Mouse (Mus musculus) CH12F3 (cell line): ENCODE measurements at regions not wholly inside any gene's neighbourhood (a gene's known extent, or its start where the extent isn't known, plus 50 kb on each side); places are given as distances from the start of the nearest gene placed in this dataset.

Experiments used
- in situ Hi-C: fragments of 300-500 bp; cut with MboI; formaldehyde crosslinking; loops from 2 replicates; pipeline ENCODE4 v1.14.3; 2020; ENCODE audit warnings: low sequenced_read_pairs

DNA sequence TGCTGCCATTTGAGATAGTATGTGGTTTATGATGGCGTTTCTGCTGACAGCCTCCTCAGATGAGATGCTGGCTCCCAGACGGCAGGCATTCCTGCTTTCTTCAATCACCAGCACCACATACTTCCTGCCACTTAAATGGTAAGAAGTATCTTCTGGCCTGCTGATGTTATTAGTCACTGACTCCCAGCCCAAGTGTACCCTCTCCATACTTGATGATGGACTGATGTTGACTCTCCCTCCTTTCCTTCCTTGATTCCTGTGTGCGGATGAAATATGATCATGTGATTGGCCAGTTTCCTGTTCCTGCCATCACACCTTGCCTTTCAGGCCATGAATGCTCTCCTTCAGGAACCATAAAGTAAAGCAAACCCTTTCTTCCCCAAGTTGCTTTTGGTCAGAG is 50.8 kb upstream of the Rpl10-ps3 start:
- in situ Hi-C loops, result no loop called here

GRCm38 (mm10) chr9:50396051-50396450 is 51.3 kb upstream of the Rpl10-ps3 start:
- in situ Hi-C loops, result no loop called here

- in situ Hi-C loops, result no loop called here
These were observed 63.6 kb upstream of the Rpl10-ps3 start for GRCm38 (mm10) chr9:50408396-50408795.

GRCm38 (mm10) chr9:50408845-50409244 is 64.1 kb upstream of the Rpl10-ps3 start:
- in situ Hi-C loops, result no loop called here

- in situ Hi-C loops, result no loop called here
These were observed 68.2 kb upstream of the Rpl10-ps3 start for GRCm38 (mm10) chr9:50412986-50413385.

DNA sequence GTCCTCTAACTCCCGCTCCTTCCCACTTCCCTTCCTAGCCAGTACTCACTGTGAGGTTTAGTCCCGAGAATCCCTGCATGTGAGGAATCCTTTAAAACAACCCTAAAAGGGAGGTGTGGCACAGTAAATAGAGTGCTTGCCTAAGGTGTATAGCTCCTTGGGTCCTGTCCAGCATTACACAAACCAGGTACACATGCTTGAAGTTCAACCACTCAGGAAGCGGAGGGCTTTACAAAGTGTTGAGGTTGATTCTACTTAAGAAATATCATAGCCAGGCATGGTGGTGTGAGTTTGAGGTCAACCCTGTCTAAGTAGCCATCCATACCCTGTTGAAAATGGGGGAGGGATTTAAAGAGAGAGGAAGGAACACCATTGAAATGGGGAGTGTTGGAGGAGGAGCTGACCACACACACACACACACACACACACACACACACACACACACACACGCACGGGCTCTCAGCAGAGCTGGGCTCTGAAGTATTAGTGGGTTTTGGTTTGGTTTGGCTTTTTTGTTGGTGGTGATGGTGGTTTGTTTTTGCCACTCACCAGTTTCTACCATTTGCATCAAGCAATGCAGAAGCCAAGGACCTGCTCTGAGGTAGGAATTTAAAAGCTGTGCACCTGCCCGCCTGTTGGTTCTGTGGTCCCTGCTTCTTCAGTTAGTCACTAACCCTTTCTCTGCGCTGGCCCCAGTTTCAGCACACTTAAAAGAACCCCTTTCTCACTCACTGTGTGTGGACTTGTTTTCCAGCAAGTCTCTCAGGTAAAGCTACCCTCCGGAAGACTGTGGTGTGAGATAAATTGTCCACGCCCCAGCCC is 69.0 kb upstream of the Rpl10-ps3 start:
- in situ Hi-C loops, result no loop called here

GRCm38 (mm10) chr9:50414796-50415340 is 70.1 kb upstream of the Rpl10-ps3 start:
- in situ Hi-C loops, result no loop called here

GRCm38 (mm10) chr9:50416677-50417076 is 71.9 kb upstream of the Rpl10-ps3 start:
- in situ Hi-C loops, result no loop called here

- in situ Hi-C loops, result no loop called here
These were observed 73.3 kb upstream of the Plet1 start for GRCm38 (mm10) chr9:50421061-50421460.

- in situ Hi-C loops, result no loop called here
These were observed 72.6 kb upstream of the Plet1 start for GRCm38 (mm10) chr9:50421572-50422285.

DNA sequence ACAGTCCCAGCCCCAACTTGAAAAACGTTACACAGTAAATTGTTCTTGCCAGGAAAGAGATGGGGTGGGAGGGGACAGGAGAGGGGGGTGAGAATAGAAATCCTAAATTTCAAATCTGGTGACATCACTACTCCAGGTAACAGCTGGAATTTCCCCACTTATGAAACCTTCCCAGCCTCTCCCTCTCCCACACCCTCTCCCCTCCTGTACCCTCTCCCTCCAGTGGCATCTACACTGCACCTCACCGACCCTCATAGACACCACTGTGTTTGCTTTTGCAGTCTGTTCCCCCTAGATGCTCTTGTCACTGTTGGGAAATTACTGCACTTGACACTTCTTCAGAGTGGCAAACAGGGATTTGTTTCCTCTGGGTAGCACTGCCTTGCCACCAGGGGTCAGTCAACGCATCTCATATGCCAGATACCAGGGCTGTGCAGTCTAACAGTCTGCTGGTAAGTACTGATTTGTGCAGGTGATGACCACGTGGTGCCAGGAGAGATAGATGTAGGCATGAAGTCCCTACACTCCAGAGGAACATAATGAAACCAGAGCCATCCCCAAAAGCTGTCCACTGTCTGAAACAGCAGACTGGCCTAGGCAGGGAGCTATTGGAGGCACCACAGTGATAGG is 68.3 kb upstream of the Plet1 start:
- in situ Hi-C loops, result no loop called here

DNA sequence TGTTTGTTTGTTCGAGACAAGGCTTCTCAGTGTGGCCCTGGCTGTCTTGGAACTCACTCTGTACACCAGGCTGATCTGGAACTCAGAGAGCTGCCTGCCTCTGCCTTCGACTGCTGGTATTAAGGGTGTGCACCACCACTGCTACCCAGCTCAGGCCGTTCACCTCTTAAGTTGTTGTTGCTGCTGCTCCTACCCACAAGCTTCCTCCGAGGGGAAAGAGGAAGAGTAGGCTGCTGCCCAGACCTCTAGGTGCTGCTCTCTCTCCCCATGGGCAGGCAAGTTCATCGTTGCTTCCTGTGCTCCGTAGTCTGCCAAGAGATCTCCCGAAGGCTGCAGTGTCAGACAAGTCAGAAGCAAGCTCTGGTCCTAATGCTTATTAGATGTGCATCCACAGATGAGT is 64.2 kb upstream of the Plet1 start:
- in situ Hi-C loops, result loop anchor here (10.0 kb wide), 1 partner anchor 95 kb away; no protein-coding TSS in a partner anchor

DNA sequence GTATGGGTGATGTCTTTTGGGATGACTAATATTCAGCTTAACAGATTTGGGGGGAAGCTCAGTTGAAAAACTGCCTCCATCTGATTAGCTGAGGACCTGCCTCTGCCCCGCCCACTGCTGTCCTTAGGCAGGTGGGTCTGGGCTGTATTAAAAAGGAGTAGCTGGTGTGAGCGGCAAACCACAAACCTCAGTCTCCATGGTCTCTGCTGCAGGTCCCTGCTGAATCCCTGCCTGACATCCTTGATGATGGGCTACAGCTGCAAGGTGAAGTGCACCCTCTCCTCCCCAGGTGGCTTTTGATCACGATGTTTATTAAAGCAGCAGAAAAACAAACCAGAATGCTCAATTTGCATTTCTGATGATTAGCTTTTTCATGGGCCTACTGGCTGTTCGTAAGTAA is 60.8 kb upstream of the Plet1 start:
- in situ Hi-C loops, result loop anchor here (10.0 kb wide), 1 partner anchor 99 kb away; no protein-coding TSS in a partner anchor

GRCm38 (mm10) chr9:50433978-50434377 is 60.3 kb upstream of the Plet1 start:
- in situ Hi-C loops, result loop anchor here (10.0 kb wide), 1 partner anchor 99 kb away; no protein-coding TSS in a partner anchor

DNA sequence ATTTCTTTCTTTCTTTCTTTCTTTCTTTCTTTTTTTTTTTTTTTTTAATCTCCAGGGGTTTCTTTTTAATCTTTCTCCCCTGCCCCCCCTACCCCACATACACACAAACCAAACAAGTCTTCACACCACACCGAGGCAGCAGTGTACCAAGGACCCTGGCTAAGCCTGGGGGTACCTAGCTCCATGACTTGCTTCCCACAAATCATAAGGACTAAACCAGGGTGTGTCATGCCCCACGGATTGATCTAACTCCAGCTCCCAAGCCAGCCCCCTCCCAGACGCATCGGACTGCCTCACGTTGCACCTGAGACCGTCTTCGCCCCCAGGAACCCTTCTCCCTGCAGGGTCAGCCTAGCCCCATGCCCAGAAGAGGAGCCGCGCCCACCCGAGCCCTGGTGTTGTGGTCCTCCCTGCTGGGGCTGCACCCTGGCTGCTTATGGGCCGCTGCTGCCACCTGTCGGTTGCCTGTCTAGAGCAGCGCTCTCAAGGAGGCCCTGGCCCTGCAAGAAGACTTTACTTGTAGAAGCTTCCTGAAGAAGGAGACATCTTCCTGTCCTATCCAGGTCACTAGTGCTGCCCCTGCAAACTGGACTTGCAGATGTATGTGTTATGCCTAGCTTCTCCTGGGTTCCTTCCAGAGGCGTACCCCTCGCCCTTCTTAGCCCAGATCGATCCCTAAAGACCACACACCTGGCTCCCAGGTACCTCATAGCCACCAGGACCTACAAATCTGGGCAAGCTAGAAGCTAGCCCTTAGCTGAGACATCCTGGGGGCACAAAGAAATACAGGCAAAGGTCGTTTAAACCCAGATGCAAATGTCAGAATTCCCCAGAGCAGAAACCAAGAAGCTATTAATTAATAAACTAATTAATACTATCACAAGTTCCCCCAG is 56.2 kb upstream of the Plet1 start:
- in situ Hi-C loops, result loop anchor here (10.0 kb wide), 1 partner anchor 103 kb away; no protein-coding TSS in a partner anchor

GRCm38 (mm10) chr9:50438738-50439137 is 55.6 kb upstream of the Plet1 start:
- in situ Hi-C loops, result loop anchor here (10.0 kb wide), 1 partner anchor 104 kb away; no protein-coding TSS in a partner anchor

DNA sequence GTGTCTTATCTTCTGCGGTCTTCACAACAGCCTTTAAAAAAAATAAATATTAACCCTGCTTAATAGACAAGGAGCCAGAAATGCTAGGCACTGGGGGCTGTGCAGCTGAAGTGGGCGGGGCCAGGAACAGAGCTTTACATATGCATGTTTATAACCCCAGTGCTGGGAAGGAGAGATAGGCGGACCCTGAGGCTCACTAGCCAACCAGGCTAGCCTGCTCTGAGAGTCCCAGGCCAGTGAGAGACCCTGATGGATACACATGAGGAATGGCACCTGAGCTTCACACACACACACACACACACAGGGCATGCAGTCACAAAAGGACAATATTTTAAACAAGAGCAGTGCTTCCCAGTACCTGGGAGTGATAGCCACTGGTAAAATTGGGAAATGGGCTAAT is 54.1 kb upstream of the Plet1 start:
- in situ Hi-C loops, result no loop called here

- in situ Hi-C loops, result no loop called here
These were observed 53.6 kb upstream of the Plet1 start for GRCm38 (mm10) chr9:50440689-50441088.

DNA sequence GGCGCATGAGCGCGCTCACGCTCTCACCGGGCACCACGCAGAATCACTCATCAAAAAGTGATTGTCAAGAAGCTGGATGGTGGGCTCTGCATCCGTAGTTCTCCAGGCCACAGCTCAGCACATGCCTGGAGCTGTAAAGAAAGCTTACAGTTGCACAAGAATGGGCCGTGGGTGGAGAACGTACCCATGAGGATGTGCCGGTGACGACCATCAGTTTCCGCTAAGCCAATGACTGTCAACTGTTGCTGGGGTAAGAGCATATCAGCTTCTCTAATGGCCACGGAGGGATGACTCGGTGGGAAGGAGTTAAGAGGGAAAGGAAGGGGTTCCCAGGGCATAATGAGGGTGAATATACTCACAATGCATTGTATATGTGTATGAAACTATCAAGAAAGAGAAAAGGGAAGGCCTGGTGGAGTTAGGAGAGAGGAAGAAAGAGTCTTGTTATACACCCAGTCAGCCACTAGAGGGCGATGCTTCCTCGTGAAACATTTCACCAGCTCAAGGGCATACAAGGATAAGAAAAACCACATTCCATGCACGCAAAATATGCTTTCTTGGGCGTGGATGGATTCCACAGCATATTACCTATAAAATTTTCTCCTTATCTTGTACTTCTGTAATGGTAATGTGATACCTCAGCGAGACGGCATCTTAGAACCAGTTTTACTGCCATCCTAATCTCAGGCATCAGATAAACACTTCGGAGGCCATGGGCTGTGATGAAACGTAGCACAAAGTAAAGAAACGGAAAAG is 50.4 kb upstream of the Plet1 start:
- in situ Hi-C loops, result no loop called here
